Mouse (Mus musculus) cerebellum, adult 2 months (tissue): Measurements from ENCODE around the gene Rragc. TPM values are rescaled to one million over a fixed set of nuclear protein-coding genes. Genes with fewer than 3 reads are reported as not detected.

Source experiments
- DNase-seq, 2 experiments: peaks; one replicate each; pipeline ENCODE4 v3.0.0; 2021
- H3K27ac ChIP-seq: fragments of 200-500 bp; 2 replicates; pipeline ENCODE4 v1.5.1; 2012; ENCODE audit warnings: low read length, control low read depth, inconsistent platforms; ENCODE audit not compliant: insufficient read depth
- H3K27me3 ChIP-seq: fragments of 200-500 bp; 2 replicates; pipeline ENCODE4 v1.6.1; 2012; ENCODE audit warnings: inconsistent platforms, mild to moderate bottlenecking, low read length, moderate library complexity; ENCODE audit not compliant: control insufficient read depth, insufficient read depth
- H3K4me1 ChIP-seq: fragments of 200-500 bp; 2 replicates; pipeline ENCODE4 v1.6.1; 2011; ENCODE audit warnings: low read length; ENCODE audit not compliant: control insufficient read depth, insufficient read depth
- H3K4me3 ChIP-seq: fragments of 200-500 bp; replicated peaks from 2 replicates; pipeline ENCODE3; 2011; ENCODE audit warnings: mild to moderate bottlenecking, low read depth, low read length, control low read depth; ENCODE audit not compliant: insufficient read depth
- CTCF ChIP-seq: fragments of 200-500 bp; IDR thresholded peaks from 2 replicates; pipeline ENCODE4 v1.5.1; 2011; ENCODE audit warnings: low read depth, mild to moderate bottlenecking, control low read depth, low read length, moderate library complexity, borderline replicate concordance; ENCODE audit not compliant: insufficient read depth
- POLR2A ChIP-seq: fragments of 200-500 bp; IDR thresholded peaks from 2 replicates; pipeline ENCODE4 v1.6.1; 2011; ENCODE audit warnings: low read length, control low read depth, borderline replicate concordance; ENCODE audit not compliant: insufficient read depth
- WGBS: fragments of 180-500 bp; shearing (Covaris S2); methylation state at CpG from one replicate; pipeline ENCODE4 v1.1.7; 2018; 5-methylcytosine and 5-hydroxymethylcytosine counted together
- polyA plus RNA-seq: library from polyadenylated mRNA; depleted of rRNA; stranded (reverse); fragments of >200 nt; gene quantifications from 2 replicates; pipeline ENCODE4 v1.2.3, GENCODE M21; 2012

The Rragc gene
- polyA plus RNA-seq, 1 experiment = 83.9 TPM

- peak overlapping the region; percentile 16 for H3K4me3 ChIP-seq
- peak; percentile 78 to 81 for DNase-seq
- H3K27me3 ChIP-seq = no peaks in the 10 kb centered on the region
- H3K4me1 ChIP-seq = no peaks in the 10 kb centered on the region
- no peak overlapping the region for H3K27ac ChIP-seq
- TF ChIP-seq POLR2A (no peak), CTCF (peak; percentile 66; the same call in 1 of the 2 replicates)
- WGBS = 3% methylated on average over 31 of the region's 31 CpGs
These were observed 39.7 kb downstream of the Rragc start for GRCm38 (mm10) chr4:123956703-123957491.

DNA sequence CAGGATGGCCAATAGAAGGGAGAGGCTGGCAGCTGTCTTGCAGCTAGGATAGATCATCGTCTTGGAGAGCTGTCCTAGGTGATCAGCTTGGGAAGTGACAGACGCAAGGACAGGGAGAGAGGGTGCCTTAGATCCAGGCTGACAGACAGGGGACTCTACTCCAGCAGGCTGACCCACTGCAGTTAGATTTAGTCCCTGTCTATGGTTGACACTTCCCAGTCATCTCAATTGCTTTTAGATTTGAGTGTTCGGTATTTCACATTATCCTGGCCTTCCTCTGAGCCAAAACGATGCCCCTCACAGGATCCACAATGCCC, 40.2 kb downstream of the Rragc start:
- no peaks in the 10 kb centered on the region for H3K4me1 ChIP-seq
- DNase-seq = no peak
- TF ChIP-seq POLR2A (no peak), CTCF (no peak)
- no peak overlapping the region for H3K27ac ChIP-seq
- 33% methylated on average over 4 of the region's 4 CpGs for WGBS
- H3K27me3 ChIP-seq = no peaks in the 10 kb centered on the region
- H3K4me3 ChIP-seq = peak overlapping the region; percentile 1

DNA sequence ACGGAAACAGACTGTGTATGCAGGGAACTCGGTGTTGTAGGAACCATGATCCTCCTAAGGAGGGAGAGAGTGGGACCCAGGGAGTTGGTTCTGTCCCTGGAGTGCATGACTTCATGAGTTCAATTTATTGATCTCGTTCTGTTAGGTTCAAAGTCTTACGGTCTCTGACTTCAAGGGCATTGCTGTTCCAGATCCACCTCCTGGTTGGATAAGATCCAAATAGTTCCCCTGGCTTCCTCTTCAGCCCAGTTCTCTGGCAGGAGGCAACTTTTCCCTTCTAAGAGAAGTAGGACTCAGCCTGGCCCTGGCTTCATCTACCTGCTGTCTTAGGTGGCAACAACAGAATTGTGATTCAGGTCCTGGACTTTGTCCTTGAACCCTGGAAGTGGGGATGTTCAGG, 40.6 kb downstream of the Rragc start:
- DNase-seq = no peak
- TF ChIP-seq POLR2A (no peak), CTCF (no peak)
- H3K4me1 ChIP-seq = no peaks in the 10 kb centered on the region
- H3K27me3 ChIP-seq = no peaks in the 10 kb centered on the region
- WGBS = 69% methylated on average over 4 of the region's 4 CpGs
- no peak overlapping the region for H3K4me3 ChIP-seq
- H3K27ac ChIP-seq = no peak overlapping the region

DNA sequence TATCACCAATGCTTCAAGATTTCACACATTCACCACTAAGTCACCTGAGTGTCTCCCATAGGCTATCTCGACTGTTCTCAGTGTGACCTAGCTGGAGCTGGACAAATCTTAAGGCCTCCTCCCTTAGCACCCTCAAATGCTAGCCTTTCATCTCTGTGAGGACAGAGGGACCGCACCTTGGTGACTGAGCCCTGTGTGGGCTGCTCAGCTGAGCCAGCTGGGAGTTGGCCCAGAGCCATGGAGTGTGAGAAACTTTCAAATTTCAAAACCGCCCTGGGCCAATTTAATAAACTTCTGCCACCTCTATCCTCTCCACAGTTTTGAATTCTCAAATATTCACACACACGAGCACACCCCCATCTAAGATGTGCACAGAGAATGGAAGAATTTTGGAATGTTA, 43.7 kb downstream of the Rragc start:
- no peak overlapping the region for H3K4me3 ChIP-seq

DNA sequence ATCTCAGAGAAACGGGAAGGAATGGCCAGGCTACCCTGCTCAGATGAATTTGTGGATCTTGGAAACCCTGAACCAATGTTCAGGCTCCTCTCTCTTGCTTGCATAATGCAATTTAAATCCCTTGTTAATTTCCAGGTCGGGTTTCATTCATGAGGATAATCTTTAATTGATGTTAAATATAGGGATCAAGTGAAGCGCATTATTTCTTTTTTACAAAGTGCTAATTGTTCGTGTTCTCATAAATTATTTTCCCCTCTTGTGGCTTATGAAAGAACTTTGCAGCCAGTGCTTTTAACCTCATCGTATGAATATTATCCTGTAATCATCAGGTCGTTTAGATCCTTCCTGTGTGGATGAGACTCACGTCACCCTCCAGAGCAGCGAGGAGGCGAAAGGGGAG, 45.5 kb downstream of the Rragc start:
- H3K4me3 ChIP-seq = no peak overlapping the region
- no peaks in the 10 kb centered on the region for H3K4me1 ChIP-seq
- TF ChIP-seq CTCF = no peak
- no peak for TF ChIP-seq POLR2A
- H3K27me3 ChIP-seq = no peaks in the 10 kb centered on the region
- 73% methylated on average over 9 of the region's 9 CpGs for WGBS
- no peak for DNase-seq
- H3K27ac ChIP-seq = no peak overlapping the region

More for the DNA sequence above, 43.7 kb downstream of the Rragc start:
- 52% methylated on average over 4 of the region's 4 CpGs for WGBS
- Histone ChIP-seq H3K4me1 (no peaks in the 10 kb centered on the region), H3K27ac (no peak overlapping the region), H3K27me3 (no peaks in the 10 kb centered on the region)
- no peak for DNase-seq
- no peak for TF ChIP-seq POLR2A
- no peak for TF ChIP-seq CTCF

GRCm38 (mm10) chr4:123968663-123969321, 51.5 kb downstream of the Rragc start:
- WGBS = 76% methylated on average over 8 of the region's 8 CpGs
- Histone ChIP-seq H3K27me3 (no peaks in the 10 kb centered on the region; the same call in 1 of the 2 replicates), H3K4me3 (no peak overlapping the region), H3K27ac (no peak overlapping the region), H3K4me1 (no peaks in the 10 kb centered on the region)
- TF ChIP-seq POLR2A (no peak), CTCF (no peak)
- DNase-seq = no peak

DNA sequence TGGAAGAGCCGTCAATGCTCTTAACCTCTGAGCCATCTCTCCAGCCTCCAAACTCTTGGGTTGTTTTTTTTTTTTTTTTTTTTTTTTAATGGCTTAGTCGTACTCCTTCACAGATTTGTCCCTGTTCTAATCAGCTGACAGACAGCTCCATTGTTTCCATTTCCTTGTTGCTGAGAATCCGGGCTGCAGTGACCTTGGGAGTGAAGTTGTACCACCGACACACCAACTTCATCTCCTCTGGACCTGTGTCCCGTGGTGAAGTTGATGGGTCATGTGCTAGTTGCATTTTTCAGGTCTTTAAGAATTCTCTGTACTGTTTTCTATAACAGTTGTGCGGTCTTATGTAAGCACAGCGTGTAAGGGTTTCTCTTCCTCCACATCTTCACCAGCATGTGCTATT, 52.2 kb downstream of the Rragc start:
- Histone ChIP-seq H3K27me3 (no peaks in the 10 kb centered on the region; the same call in 1 of the 2 replicates), H3K4me3 (no peak overlapping the region), H3K27ac (no peak overlapping the region), H3K4me1 (no peaks in the 10 kb centered on the region)
- TF ChIP-seq POLR2A = no peak
- no peak for TF ChIP-seq CTCF
- DNase-seq = no peak
- WGBS = 67% methylated on average over 7 of the region's 7 CpGs

DNA sequence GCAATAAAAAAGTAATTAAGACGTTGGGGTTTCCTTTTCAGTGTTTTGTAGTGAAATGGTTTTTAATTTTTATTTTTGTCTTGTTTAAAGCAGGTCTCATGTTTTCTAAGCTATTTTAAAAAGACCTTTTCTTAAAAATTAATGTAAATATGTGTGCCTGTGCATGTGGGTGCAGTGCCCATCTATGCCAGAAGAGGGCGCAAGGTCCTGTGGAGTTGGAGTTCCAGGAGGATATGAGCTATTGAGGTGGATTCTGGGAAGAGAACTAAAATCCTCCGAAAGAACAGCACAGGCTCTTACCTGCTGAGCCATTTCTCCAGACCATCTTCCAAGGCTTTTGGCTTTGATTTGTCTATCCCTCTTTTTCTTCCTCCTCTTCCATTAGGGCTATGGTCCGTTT, 53.8 kb downstream of the Rragc start:
- no peak overlapping the region for H3K4me3 ChIP-seq
- WGBS = 76% methylated on average over 4 of the region's 4 CpGs

More for the DNA sequence above, 53.8 kb downstream of the Rragc start:
- no peaks in the 10 kb centered on the region for H3K4me1 ChIP-seq
- no peak overlapping the region for H3K27ac ChIP-seq
- TF ChIP-seq CTCF = peak; percentile 10; the same call in 1 of the 2 replicates
- TF ChIP-seq POLR2A = no peak
- no peaks in the 10 kb centered on the region; the same call in 1 of the 2 replicates for H3K27me3 ChIP-seq
- DNase-seq = no peak
